Mouse (Mus musculus): ENCODE results near the gene Rab37. TPM values are rescaled to one million over a fixed set of nuclear protein-coding genes. Genes with fewer than 3 reads are reported as not detected.

Rab37 gene
- under 1 TPM; 0.10 to 0.43 TPM for total RNA-seq (2021)
- long read RNA-seq, experiment 1: 0 reads
- long read RNA-seq, experiment 2: 0 reads

DNA sequence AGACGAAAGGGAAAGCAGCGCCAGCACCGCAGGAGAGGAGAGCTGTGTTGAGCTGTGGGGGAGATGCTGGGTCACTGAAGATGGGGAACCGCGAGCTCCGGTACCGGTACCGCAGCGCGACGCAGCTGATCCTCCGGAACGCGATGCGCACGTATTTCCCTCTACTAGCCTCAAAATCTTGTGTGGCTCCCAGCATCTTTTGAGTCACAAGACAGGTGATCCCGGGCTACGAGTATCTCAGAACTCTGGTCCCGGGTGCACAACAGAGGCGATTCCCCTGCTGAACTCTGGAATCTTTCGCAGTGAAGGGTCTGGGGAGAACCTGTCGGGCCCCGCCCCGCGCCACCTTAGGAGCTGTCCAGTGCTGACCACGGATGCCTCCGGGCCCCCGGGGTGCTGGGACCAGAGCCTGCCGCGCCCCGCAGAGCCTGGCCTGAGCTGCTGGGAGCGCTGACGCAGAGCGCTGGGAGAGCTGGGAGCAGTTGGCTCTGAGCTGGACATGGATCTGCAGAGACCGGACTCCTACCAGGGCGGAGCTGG lies at the start of gene Rab37:
Gene Rab37, plus strand, starts transcription at position 70 of the 540 bp plus-strand sequence.
- no peak for DNase-seq
- intact Hi-C loops (cut with DNase I): no loop called here

DNA sequence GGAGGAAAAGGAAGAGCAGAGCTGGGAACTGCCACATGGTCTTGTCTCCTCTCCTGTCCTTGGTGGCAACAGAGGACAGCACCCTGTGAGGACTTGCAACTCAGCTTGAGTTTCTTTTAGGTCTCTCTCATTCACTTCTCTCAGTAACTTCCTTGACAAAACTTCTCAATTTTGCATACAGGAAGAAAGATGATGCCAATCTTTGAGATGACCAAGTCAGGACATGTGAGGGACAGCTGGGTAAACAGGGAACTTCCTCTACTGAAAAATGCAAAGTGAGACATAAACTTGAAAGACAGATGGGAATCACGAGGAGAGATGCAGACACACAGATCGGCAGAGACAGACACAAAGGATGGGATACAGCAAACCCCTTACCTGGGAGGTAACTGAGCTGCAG lies 43.0 kb upstream of the Rab37 start, which contains the start of gene Cd300ld3:
Gene Cd300ld3, minus strand, starts transcription at position 151 of the 400 bp plus-strand sequence.
- DNase-seq: no peak
- intact Hi-C loops (cut with DNase I): no loop called here

DNA sequence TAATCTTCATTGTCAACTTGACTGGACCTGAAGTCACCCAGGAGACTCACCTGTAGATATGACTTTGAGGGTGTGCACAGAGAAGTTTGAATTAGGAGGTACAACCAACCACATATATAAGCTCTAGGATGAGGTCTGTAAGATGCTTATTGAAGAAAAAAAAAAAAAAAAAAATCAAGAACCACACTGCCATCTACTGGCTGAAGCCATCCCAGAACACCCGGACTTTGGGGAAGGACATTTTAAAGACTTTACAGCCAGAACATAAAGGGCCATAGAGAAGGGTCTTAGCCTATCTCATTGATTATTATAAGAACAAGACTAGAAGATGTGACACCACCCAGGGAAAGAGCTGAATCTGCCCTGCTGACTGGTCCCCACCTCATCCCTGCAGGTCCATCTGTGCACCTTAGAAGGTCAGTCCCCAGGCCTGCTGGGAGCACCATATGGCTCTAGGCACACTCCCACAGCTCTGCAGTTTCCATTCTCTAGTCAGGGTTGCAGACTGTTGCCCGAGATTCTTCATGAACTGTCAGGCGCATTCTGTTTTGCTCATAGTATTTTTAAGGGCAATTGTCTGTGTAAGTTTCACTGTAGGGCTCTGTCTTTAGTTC lies 41.8 kb upstream of the Rab37 start:
- intact Hi-C loops (cut with DNase I): no loop called here
- no peak for DNase-seq

DNA sequence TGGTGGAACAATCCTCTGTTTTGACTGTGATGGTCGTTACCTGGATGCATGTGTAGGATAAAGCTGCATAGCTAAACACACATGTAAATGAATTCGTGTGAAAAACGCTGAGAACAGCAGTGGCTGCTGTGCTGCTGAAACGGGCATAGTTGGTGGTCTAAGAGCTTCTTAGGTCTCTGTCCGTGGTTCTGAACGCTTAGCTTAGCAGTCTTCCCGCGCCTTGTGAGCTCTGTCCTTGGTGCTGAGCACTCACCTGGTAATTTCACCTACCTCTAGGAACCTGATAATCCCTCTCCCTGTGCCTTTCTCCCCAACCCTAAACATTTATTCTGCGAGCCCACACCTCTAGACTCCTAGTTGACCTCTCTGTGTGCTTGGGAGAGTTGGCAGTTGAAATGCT lies 39.0 kb upstream of the Rab37 start:
- intact Hi-C loops (cut with DNase I): no loop called here
- DNase-seq: no peak

DNA sequence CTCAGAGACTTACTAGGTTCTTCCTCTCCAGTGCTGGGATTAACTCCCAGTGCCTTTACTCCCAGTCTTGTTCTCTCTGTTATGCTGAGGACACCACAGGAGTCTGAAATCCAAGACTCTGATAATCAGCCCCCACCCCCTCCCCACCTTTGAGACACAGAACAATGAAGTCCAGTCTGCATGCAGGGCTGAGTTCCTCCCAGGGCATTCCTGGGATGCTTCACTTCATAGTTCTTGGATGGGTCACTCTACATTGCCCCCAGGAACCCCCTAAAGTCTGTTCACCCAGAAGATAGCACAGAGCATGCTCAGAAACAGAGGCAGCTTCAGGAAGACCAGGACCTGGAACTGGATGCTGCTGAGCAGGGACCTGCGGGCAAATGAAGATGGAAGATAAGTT lies 38.2 kb upstream of the Rab37 start:
- no peak for DNase-seq
- intact Hi-C loops (cut with DNase I): no loop called here

DNA sequence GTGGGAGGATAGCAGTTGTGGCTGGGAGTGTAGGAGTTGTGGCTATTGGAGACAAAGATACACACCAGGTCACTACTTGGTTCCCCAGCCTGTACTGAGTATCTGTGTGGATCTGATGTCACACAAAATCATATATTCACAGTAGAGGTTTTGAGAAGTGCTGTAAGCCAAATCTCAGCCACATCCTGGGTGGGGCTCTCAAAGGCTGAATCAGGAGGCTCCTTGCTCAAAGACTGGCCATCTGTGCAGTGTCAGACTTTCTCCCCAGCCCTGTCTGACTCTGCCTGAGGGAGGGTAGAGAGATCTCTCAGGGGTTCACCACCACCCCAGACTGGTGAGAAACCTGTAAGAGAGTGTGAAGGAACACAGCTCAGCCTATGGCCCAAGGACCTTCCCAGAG lies 36.7 kb upstream of the Rab37 start:
- intact Hi-C loops (cut with DNase I): no loop called here
- no peak for DNase-seq

DNA sequence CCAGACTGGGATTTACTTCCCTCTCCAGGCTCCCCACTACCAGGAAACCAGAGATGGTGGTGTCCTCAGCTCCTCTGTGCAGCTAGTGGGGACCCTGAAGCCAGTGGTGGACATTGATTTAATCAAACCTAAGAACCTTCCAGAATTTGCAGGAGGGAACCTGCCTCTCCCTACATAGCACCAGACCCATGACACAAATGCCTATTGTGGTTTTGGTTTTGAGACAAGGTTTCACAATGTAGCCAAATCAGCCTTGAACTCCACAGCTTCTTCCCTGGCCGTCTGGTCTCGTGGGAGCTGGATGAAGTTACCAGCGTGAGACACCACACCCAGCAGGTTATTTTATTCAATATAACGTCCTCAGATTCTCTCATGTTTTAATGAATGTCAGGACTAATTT lies 32.5 kb upstream of the Rab37 start:
- intact Hi-C loops (cut with DNase I): no loop called here
- DNase-seq: no peak

DNA sequence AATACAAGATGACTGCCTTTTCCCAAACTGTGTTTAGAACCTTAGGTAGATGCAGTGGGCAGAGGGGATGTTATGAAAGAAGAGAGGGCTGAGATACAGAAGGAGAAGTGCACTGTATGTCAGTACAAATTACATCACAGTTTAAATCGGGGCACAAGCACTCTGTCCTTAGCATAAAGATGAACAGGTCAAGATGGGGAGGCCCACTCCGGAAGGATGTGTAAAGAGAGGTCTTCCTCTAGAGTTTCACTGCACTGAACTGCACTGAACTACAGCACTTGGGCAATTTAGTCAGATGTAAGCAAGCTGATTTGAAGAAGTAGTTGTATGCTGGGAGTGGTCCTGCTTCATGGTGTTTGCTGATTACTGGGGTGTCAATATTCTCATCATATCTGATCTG lies 31.4 kb upstream of the Rab37 start:
- intact Hi-C loops (cut with DNase I): no loop called here
- no peak for DNase-seq

DNA sequence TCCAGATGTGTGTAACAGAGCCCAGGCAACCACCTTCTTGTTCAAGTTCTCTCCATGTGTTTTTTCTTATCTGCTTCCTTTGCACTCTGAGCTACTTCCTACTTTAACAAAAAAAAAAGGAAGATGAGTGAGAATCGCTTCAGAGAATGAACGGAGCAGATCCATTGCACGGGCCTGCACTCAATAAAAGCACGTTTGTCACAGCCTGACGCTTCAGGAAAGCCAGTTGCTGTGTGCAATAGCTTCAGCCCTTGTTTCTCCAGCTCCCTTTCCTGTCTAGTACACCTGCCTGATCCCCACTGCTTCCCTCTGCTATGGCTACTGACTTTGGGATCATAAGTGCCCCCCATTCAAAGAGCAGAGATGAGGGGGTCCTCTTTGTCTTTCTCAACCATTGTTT lies 29.2 kb upstream of the Rab37 start, which contains the start of gene Cd300e:
Gene Cd300e, minus strand, starts transcription at position 101 of the 400 bp plus-strand sequence.
- no peak for DNase-seq
- intact Hi-C loops (cut with DNase I): no loop called here

DNA sequence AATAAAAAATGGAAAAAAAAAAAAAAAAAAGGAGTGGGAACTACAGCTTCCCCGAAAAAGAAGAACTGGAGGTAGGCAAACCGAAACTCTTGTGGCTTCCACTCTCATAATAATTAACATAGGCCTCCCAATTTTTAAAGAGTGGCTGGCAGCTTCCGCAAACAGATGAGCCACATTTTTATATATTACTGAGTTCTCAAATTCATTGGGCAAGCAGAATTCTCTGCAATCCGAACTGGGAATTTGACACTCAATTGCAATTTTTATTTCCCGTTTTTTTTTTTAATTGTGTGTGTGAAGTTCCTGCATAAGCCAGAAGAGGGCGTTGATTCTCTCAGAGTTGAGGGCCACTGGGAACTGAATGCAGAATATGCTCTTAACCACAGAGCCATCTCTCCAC lies 24.5 kb upstream of the Rab37 start:
- no peak for DNase-seq
- intact Hi-C loops (cut with DNase I): no loop called here

DNA sequence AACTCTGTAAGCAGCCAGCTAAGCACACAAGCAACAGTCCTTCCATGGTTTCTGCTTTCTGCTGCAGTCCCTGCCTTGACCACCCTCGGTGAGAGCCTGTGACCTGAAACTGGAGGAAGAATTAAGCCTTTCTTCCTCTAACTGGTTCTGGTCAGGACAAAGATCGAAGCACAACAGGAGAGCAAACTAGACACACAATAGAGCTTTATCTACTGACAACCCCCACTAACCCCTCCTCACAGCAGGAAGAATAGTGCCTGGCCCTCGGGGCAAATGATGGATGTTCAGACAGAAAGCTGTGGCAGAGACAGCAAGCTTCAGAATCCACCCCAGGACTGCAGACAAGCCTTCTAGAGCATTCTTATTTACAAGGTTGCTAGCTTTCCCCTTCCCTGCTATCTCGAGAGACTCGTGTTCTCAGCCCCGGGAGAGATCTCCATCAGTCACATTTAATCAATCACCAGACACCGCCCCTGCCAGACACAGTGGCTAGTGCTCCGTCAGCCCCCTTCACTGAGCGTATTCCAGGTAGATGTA lies 20.1 kb upstream of the Rab37 start:
- intact Hi-C loops (cut with DNase I): no loop called here
- DNase-seq: no peak

DNA sequence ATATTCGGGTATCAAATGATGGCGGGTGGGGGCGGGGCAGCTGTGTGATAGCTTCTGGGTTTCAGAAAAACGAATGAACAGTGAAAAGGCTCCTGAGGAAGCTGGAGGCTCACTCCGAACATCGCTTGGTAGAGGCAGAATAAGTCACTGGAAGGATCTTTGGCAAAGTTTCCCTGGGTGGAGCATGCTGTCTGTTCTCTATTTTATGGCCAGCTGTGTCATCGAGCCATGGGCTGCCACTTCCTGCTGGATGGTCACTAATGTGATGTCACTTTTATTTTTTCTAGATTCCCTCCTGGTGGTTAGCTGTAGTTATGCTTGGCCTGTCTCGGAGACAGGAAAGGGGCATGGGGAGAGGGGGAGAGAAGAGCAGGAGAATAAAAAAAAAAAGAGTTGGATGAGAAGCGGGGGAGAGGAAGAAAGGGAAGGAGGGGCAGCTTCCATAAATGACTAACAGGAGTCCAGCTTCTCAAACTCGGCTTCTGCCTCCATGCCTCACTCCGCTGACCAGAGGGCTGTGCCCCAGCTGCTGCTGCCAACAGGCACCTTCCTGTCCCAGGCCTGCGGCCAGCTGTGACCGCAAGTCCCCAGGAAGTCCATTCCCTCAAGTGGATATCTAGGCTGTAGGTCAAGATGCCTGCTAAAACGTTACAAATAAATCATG lies 19.5 kb upstream of the Rab37 start:
- intact Hi-C loops (cut with DNase I): no loop called here
- peak in 1 of 2 experiments; percentile 19 for DNase-seq

DNA sequence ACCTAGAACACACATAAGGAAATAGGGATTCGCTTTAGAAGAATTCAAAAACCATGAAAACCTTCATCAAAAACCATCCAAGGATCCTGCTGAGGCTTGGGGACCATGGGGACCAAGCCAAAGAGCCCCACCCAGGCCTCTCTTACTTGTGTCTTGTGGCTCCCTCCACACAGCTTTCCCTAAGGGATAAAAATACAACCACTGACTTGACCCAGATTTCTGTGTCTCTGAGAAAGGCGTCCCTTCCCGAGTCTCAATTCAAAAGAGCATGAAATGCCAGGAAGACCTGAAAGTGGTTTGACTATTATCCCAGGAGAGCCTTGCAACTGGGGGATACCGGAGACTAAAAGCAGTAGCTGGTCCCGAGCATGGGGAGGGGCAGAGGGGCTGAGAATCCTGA lies 18.2 kb upstream of the Rab37 start:
- DNase-seq: no peak
- intact Hi-C loops (cut with DNase I): no loop called here

DNA sequence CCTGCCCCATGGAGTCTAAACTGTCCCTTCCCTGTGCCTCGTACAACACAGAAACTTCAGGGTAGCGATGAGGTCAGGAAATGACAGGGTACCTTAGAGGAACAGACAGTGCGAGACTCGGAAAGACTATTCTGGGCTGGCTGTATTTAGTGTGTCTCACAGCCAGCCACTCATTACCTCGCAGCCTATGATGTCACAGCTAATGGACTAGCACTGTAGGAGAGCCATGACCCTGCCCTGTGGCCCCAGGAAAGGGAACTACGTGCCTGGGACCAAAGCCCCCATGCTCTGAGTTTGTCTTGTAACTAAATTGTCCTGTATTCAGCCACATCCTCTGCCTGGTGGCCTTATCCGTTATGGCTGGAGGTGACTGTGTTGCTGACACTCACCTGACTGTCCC lies 15.8 kb upstream of the Rab37 start:
- no peak for DNase-seq
- intact Hi-C loops (cut with DNase I): no loop called here

DNA sequence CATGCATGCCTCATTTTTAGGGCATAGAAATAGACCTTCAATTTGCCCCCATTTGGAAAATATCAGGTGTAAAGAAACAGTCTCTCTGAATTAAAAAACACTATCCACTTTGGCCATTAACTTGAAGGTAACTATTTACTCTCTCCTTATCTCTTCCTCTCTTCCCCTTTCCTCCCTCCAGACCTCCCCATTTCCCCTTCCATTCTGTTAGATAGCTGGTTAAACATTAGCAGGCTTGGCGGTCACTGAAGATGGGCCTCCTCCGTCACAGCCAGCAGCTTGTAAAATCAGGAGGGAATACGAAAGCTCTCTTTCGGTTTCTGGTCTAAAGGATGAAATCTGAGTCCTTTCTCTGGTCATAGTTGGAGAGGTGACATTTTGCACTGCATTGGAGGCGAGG lies 15.4 kb upstream of the Rab37 start:
- intact Hi-C loops (cut with DNase I): no loop called here

DNA sequence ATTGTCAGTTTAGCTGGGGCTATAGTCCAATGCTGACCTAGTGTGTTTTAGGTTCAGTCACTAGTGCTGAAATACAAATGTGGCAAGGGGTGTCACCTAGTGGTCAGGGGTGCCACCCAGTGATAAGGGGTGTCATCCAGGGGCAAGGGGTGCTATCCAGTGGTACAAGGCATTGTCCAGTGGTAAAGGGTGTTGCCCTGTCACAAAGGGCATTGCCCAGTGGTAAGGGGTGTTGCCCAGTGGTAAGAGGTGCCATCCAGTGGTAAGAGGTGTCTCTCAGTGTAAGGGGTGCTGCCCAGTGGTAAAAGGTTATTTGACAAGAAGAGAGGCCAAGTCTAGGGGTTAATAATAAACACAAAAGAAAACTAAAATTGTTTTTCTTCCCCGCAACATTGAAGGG lies 13.8 kb upstream of the Rab37 start:
- intact Hi-C loops (cut with DNase I): no loop called here
- no peak for DNase-seq

More for the DNA sequence above, 15.4 kb upstream of the Rab37 start:
- DNase-seq: no peak

DNA sequence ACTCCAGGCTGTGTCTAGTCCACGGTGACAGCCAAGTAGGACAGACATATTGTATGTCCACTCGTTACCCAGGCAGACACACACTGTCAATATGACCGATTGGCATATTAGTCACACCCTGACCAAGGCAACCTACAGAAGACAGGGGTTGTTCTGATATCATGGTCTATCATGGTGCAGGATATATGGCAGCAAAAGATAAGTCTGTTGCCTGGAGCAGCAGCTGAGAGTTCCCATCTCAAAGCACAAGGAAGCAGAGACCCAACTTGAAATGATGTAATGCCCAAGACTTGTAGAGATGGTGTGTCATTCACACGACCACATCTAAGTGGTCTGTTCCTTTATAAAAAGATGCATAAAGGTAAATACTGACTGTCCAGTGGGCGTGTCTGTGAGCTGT lies 12.6 kb upstream of the Rab37 start:
- no peak for DNase-seq
- intact Hi-C loops (cut with DNase I): no loop called here

DNA sequence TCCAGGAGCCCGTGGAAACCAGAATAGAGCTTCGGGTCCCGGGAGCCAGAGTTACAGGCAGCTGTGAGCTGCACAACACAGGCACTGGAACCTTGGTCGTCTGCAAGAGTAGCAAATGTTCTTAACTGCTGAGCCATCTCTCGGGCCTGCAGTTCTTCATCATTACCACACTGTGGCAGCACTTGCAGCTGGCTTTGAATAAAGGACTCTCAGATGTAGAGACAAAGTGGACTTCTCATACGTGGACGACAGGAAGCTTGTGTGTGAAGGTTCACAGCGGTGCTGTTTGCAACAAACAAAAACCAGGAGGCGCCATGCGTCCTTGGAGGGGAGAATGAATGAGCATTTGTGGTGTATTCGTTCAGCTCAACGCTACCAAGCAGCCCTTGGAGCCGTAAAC lies 10.3 kb upstream of the Rab37 start:
- peak in 1 of 2 experiments; percentile 33 for DNase-seq
- intact Hi-C loops (cut with DNase I): loop anchor here (10.0 kb wide), 1 partner anchor 184 kb away; the partner anchor contains the start of gene Grin2c

DNA sequence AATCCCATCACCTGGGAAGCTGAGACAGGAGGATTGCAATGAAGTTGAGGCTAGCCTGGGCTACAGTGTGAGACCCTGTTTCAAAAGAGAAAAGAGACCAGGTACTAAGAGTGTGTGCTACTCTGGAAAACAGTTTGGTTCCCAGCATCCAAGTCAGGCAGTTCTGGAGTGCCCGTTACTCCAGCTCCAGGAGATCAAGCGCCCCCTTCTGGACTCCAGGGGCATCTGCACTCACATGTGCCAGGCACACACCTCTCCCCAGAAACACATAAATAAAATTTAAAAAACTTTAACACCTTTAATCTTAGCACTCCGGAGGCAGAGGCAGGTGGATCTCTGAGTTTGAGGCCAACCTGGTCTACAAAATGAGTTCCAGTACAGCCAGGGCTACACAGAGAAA lies 9.9 kb upstream of the Rab37 start:
- DNase-seq: no peak
- intact Hi-C loops (cut with DNase I): loop anchor here (10.0 kb wide), 1 partner anchor 183 kb away; the partner anchor contains the start of gene Grin2c

DNA sequence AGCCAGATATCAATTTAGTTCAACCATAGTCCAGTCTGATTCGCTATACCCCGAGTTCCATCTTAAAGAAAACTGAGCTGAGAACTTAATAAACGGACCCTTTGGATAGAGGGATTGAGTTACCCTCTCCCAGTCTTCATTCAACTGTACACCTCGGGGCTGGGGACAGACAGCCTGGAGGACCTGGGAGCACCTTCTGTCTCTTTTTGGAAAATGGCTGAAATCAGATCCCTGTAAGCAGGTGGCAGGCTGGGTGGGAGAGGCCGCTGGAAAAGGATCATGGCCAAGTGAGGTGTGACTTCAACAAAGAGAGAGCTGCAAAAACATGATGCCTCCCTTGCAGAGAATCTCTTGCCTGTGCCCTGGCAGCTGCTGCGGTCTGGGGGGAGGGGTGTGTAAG lies 9.0 kb upstream of the Rab37 start:
- intact Hi-C loops (cut with DNase I): loop anchor here (10.0 kb wide), 1 partner anchor 183 kb away; the partner anchor contains the start of gene Grin2c
- no peak for DNase-seq

DNA sequence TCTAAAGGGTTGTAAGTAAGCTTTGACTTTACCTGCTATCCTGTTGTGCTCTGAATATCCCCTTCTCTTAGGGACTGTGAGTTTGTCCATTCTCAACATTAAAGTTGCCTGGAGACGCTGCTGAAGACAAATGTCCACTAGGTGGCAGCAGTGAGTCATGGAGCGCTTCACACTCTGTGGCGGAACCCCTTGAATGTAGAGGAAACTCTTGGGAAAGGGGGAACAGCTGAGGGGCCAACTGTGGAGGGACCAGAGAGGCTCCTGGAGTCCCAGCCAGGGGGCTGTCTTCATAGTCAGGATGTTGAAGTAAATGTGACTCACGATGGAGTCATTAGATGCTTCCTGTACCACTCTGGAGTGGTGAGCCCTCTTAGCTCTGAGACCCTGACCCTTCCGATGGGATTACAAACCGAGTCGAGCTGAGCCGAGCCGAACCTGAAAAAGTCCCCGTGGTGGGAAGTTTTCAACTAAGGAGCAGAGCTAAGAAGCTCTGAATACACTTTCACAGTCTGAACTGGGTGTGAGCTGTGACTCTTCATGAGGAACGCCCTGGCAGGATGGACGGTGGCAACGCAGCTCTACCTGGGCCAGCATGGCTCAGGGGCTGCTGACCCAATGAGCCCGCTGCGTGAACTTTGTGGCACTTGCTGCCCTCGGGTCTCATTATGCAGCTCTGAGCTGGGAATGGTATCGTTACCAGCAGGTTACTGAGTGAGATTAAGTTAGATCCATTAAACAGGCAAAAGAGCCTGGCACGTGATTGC lies 7.7 kb upstream of the Rab37 start:
- peak; percentile 29 to 54 for DNase-seq
- intact Hi-C loops (cut with DNase I): loop anchor here (1.0 to 10.0 kb wide), 2 partner anchors 70 to 181 kb away; partner anchors contain the start of gene Grin2c

Data from gastrocnemius, postnatal 36 days (tissue).